Mouse (Mus musculus) heart, embryonic 15.5 days (tissue): ENCODE results near the gene Cnot4. TPM values are rescaled to one million over a fixed set of nuclear protein-coding genes. Genes with fewer than 3 reads are reported as not detected.

ENCODE experiments used
- ATAC-seq: fragments of 200-750 bp; cut with Nextera tagmentation; replicated peaks from 2 replicates; pipeline ENCODE4 v1.8.0; 2017; ENCODE audit warnings: low read depth, moderate TSS enrichment; ENCODE audit not compliant: insufficient number of reproducible peaks, insufficient read depth, low FRiP score
- H3K27ac ChIP-seq: fragments of 300-500 bp; sonication (generic); 2 replicates; pipeline ENCODE4 v1.5.1; 2015; ENCODE audit warnings: mild to moderate bottlenecking, inconsistent platforms
- H3K27me3 ChIP-seq: fragments of 300-500 bp; sonication (generic); 2 replicates; pipeline ENCODE4 v1.6.1; 2015; ENCODE audit warnings: inconsistent platforms
- H3K36me3 ChIP-seq: fragments of 300-500 bp; sonication (generic); 2 replicates; pipeline ENCODE4 v1.6.1; 2015; ENCODE audit warnings: mild to moderate bottlenecking, inconsistent platforms
- H3K4me1 ChIP-seq: fragments of 300-500 bp; sonication (generic); replicated peaks from 2 replicates; pipeline ENCODE4 v1.6.1; 2015; ENCODE audit warnings: inconsistent platforms
- H3K4me2 ChIP-seq: fragments of 300-500 bp; sonication (generic); 2 replicates; pipeline ENCODE4 v1.6.1; 2015; ENCODE audit warnings: inconsistent platforms, mild to moderate bottlenecking, moderate library complexity
- H3K4me3 ChIP-seq: fragments of 300-500 bp; sonication (generic); 2 replicates; pipeline ENCODE4 v1.5.1; 2015; ENCODE audit warnings: mild to moderate bottlenecking, inconsistent platforms
- H3K9ac ChIP-seq: fragments of 300-500 bp; sonication (generic); 2 replicates; pipeline ENCODE4 v1.6.1; 2015; ENCODE audit warnings: mild to moderate bottlenecking, inconsistent platforms
- H3K9me3 ChIP-seq: fragments of 300-500 bp; sonication (generic); replicated peaks from 2 replicates; pipeline ENCODE4 v1.6.1; 2016; ENCODE audit warnings: inconsistent platforms
- WGBS: fragments of 180-500 bp; shearing (Covaris S2); methylation state at CpG from one replicate; pipeline ENCODE4 v1.1.7; 2015; ENCODE audit warnings: mixed read lengths; 5-methylcytosine and 5-hydroxymethylcytosine counted together
- polyA plus RNA-seq: library from polyadenylated mRNA; unstranded; fragments of >200 nt; fragmentation: Nextera tagmentation; extraction: Ambion mirVana; gene quantifications from 2 replicates; pipeline ENCODE4 v1.2.1, GENCODE M21; 2015

Cnot4 gene
- polyA plus RNA-seq, 1 experiment from 2014 or later = 19.9 TPM

- Histone ChIP-seq H3K4me2 (no peak overlapping the region), H3K36me3 (no peaks in the 10 kb centered on the region), H3K9ac (no peak overlapping the region), H3K27me3 (no peaks in the 10 kb centered on the region), H3K9me3 (no peaks in the 10 kb centered on the region), H3K4me3 (no peak overlapping the region), H3K27ac (no peak overlapping the region), H3K4me1 (no peaks in the 10 kb centered on the region)
- no peak for ATAC-seq
- WGBS = 97% methylated on average over 1 of the region's 1 CpGs
Measured at GRCm38 (mm10) chr6:35140351-35140750, 6.8 kb upstream of the Cnot4 start.

- no peaks in the 10 kb centered on the region for H3K9me3 ChIP-seq
Measured at GRCm38 (mm10) chr6:35134844-35135243, 1.3 kb upstream of the Cnot4 start.

GRCm38 (mm10) chr6:35133246-35133578 is 312 bp downstream of the Cnot4 start:
- Histone ChIP-seq H3K27ac (peak overlapping the region; percentile 94), H3K36me3 (no peaks in the 10 kb centered on the region), H3K9me3 (no peaks in the 10 kb centered on the region), H3K4me3 (peak overlapping the region; percentile 90), H3K4me1 (peaks cover 19% of the 10 kb centered on the region), H3K4me2 (peak overlapping the region; percentile 96), H3K9ac (peak overlapping the region; percentile 88), H3K27me3 (no peaks in the 10 kb centered on the region)
- 0% methylated on average over 13 of the region's 25 CpGs for WGBS
- ATAC-seq = peak; percentile 84

More at GRCm38 (mm10) chr6:35134844-35135243, 1.3 kb upstream of the Cnot4 start:
- no peak overlapping the region for H3K27ac ChIP-seq
- H3K4me3 ChIP-seq = peak overlapping the region; percentile 90
- no peaks in the 10 kb centered on the region for H3K27me3 ChIP-seq
- no peak overlapping the region for H3K9ac ChIP-seq
- WGBS = 31% methylated on average over 2 of the region's 2 CpGs
- H3K4me1 ChIP-seq = peaks cover 19% of the 10 kb centered on the region
- H3K36me3 ChIP-seq = no peaks in the 10 kb centered on the region
- H3K4me2 ChIP-seq = peak overlapping the region; percentile 96; the same call in 1 of the 2 replicates
- no peak for ATAC-seq

- no peaks in the 10 kb centered on the region for H3K9me3 ChIP-seq
Measured at GRCm38 (mm10) chr6:35132806-35133205, 718 bp downstream of the Cnot4 start.

GRCm38 (mm10) chr6:35122488-35122887 is 11.0 kb downstream of the Cnot4 start:
- Histone ChIP-seq H3K4me3 (no peak overlapping the region), H3K4me2 (no peak overlapping the region), H3K27ac (no peak overlapping the region), H3K27me3 (no peaks in the 10 kb centered on the region), H3K4me1 (no peaks in the 10 kb centered on the region), H3K9ac (no peak overlapping the region), H3K36me3 (no peaks in the 10 kb centered on the region), H3K9me3 (no peaks in the 10 kb centered on the region)
- WGBS = 92% methylated on average over 2 of the region's 2 CpGs
- no peak for ATAC-seq

More at GRCm38 (mm10) chr6:35132806-35133205, 718 bp downstream of the Cnot4 start:
- Histone ChIP-seq H3K27ac (peak overlapping the region; percentile 94), H3K4me1 (peaks cover 19% of the 10 kb centered on the region), H3K36me3 (no peaks in the 10 kb centered on the region), H3K4me3 (peak overlapping the region; percentile 90), H3K4me2 (peak overlapping the region; percentile 96), H3K27me3 (no peaks in the 10 kb centered on the region), H3K9ac (peak overlapping the region; percentile 88)
- ATAC-seq = no peak
- under 1% methylated on average over 11 of the region's 11 CpGs for WGBS

- Histone ChIP-seq H3K4me3 (no peak overlapping the region), H3K27me3 (no peaks in the 10 kb centered on the region), H3K9me3 (no peaks in the 10 kb centered on the region), H3K9ac (no peak overlapping the region), H3K4me2 (no peak overlapping the region), H3K27ac (no peak overlapping the region), H3K36me3 (no peaks in the 10 kb centered on the region), H3K4me1 (no peaks in the 10 kb centered on the region)
- no peak for ATAC-seq
- 90% methylated on average over 3 of the region's 3 CpGs for WGBS
Measured at GRCm38 (mm10) chr6:35121925-35122324, 11.6 kb downstream of the Cnot4 start.

- Histone ChIP-seq H3K36me3 (no peaks in the 10 kb centered on the region), H3K9me3 (no peaks in the 10 kb centered on the region), H3K4me3 (no peak overlapping the region), H3K4me1 (no peaks in the 10 kb centered on the region), H3K9ac (no peak overlapping the region), H3K4me2 (no peak overlapping the region), H3K27me3 (no peaks in the 10 kb centered on the region), H3K27ac (no peak overlapping the region)
- 88% methylated on average over 1 of the region's 1 CpGs for WGBS
- no peak for ATAC-seq
Measured at GRCm38 (mm10) chr6:35102457-35102856, 31.1 kb downstream of the Cnot4 start.

- Histone ChIP-seq H3K9ac (no peak overlapping the region), H3K4me3 (no peak overlapping the region), H3K27ac (no peak overlapping the region), H3K27me3 (no peaks in the 10 kb centered on the region), H3K36me3 (no peaks in the 10 kb centered on the region; the same call in 1 of the 2 replicates), H3K4me1 (no peaks in the 10 kb centered on the region), H3K9me3 (no peaks in the 10 kb centered on the region), H3K4me2 (no peak overlapping the region)
- no peak for ATAC-seq
- 93% methylated on average over 3 of the region's 3 CpGs for WGBS
Measured at GRCm38 (mm10) chr6:35084927-35085326, 48.6 kb downstream of the Cnot4 start.

- H3K9me3 ChIP-seq = no peaks in the 10 kb centered on the region
- 95% methylated on average over 9 of the region's 9 CpGs for whole genome bisulfite sequencing
- no peak overlapping the region for H3K4me3 ChIP-seq
- no peak for ATAC-seq
- H3K4me2 ChIP-seq = no peak overlapping the region
- peaks cover 24% of the 10 kb centered on the region; the same call in 1 of the 2 replicates for H3K36me3 ChIP-seq
- H3K4me1 ChIP-seq = no peaks in the 10 kb centered on the region
- no peak overlapping the region for H3K9ac ChIP-seq
- no peaks in the 10 kb centered on the region for H3K27me3 ChIP-seq
- no peak overlapping the region for H3K27ac ChIP-seq
Measured at GRCm38 (mm10) chr6:35075148-35075547, 58.4 kb downstream of the Cnot4 start.

GRCm38 (mm10) chr6:35071261-35071660 is 62.3 kb downstream of the Cnot4 start:
- H3K27ac ChIP-seq = no peak overlapping the region
- 65% methylated on average over 3 of the region's 3 CpGs for WGBS
- H3K4me3 ChIP-seq = no peak overlapping the region
- H3K27me3 ChIP-seq = no peaks in the 10 kb centered on the region
- peaks cover 14% of the 10 kb centered on the region; the same call in 1 of the 2 replicates for H3K36me3 ChIP-seq
- no peaks in the 10 kb centered on the region for H3K4me1 ChIP-seq
- H3K9ac ChIP-seq = no peak overlapping the region
- no peak for ATAC-seq
- H3K4me2 ChIP-seq = no peak overlapping the region
- H3K9me3 ChIP-seq = no peaks in the 10 kb centered on the region

GRCm38 (mm10) chr6:35062446-35062845 is 71.1 kb downstream of the Cnot4 start:
- ATAC-seq = no peak
- Histone ChIP-seq H3K9me3 (no peaks in the 10 kb centered on the region), H3K27me3 (no peaks in the 10 kb centered on the region), H3K9ac (no peak overlapping the region), H3K4me1 (0 out of 2 replicates have a peak, but pooled peaks cover 2% of the 10 kb centered on the region), H3K4me3 (no peak overlapping the region), H3K4me2 (no peak overlapping the region), H3K27ac (no peak overlapping the region), H3K36me3 (peaks cover 15% of the 10 kb centered on the region)
- WGBS = 16% methylated on average over 1 of the region's 1 CpGs

GRCm38 (mm10) chr6:35043127-35043526 is 90.4 kb downstream of the Cnot4 start:
- H3K4me1 ChIP-seq = no peaks in the 10 kb centered on the region
- 65% methylated on average over 1 of the region's 1 CpGs for WGBS

More at GRCm38 (mm10) chr6:35043127-35043526, 90.4 kb downstream of the Cnot4 start:
- H3K4me2 ChIP-seq = no peak overlapping the region
- no peak overlapping the region for H3K9ac ChIP-seq
- H3K27ac ChIP-seq = no peak overlapping the region
- no peaks in the 10 kb centered on the region for H3K9me3 ChIP-seq
- H3K36me3 ChIP-seq = no peaks in the 10 kb centered on the region
- H3K4me3 ChIP-seq = no peak overlapping the region
- no peaks in the 10 kb centered on the region for H3K27me3 ChIP-seq
- no peak for ATAC-seq
